Mouse (Mus musculus): ENCODE measurements around the gene C130050O18Rik. TPM values are rescaled to one million over a fixed set of nuclear protein-coding genes. Genes with fewer than 3 reads are reported as not detected.

The C130050O18Rik gene
- polyA plus RNA-seq, 2 experiments, result 0.93 to 1.3 TPM

GRCm38 (mm10) chr5:139410056-139410455 lies 5.0 kb downstream of the C130050O18Rik start:
- H3K9ac ChIP-seq (replicated peaks), result no peak overlapping the region
- H3K9me3 ChIP-seq (ENCODE audit: control insufficient read depth, low read length), result no peaks in the 10 kb centered on the region
- peaks cover 4 to 9% of the 10 kb centered on the region in 2 experiments; a peak in 3 of 4 replicates for H3K4me1 ChIP-seq (replicated peaks; ENCODE audit: control insufficient read depth in 2 of 2, insufficient read depth in 2 of 2, low read length in 1 of 2)
- DNase-seq (ENCODE audit: low read depth in 3 of 3, low spot score in 3 of 3), result no peak
- H3K27ac ChIP-seq, result no peak overlapping the region
- no peak for ATAC-seq (ENCODE audit: insufficient read depth)
- WGBS (ENCODE audit: insufficient replicate concordance), result 73% methylated on average over 4 of the region's 4 CpGs
- no peak for TF ChIP-seq EP300 (IDR thresholded peaks at IDR 0.05; ENCODE audit: low read depth)
- TF ChIP-seq CTCF (IDR thresholded peaks at IDR 0.05; ENCODE audit: low read depth), result no peak
- H3K27me3 ChIP-seq (ENCODE audit: control insufficient read depth, insufficient read depth, low read length), result no peaks in the 10 kb centered on the region
- no peak overlapping the region for H3K4me2 ChIP-seq (ENCODE audit: low read depth)
- H3K36me3 ChIP-seq (replicated peaks; ENCODE audit: control insufficient read depth, insufficient read depth, low read depth), result no peaks in the 10 kb centered on the region
- H3K4me3 ChIP-seq (ENCODE audit: insufficient read depth in 1 of 2, low read depth in 2 of 2, low read length in 2 of 2), result no peak overlapping the region

DNA sequence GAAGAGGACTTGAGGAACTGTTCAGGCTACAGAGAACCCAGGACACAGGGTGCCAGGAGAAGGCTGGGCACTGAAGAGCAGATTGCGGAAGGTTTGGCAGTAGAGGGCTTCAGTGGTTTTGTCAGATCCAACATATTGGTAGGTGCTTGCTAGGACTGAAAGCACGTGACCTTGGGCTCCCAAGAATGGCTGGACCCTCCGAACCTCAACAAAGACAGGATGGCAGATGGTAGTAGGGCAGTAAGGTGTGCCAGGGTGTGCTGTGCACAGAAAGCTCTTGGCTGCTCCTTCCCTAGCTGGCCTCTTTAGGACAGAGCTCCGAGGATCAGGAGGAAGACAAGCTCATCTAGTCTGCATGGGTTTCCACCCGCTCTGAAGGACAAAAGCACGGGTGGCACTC lies 6.0 kb downstream of the C130050O18Rik start:
- Histone ChIP-seq H3K27me3 (ENCODE audit: control insufficient read depth, insufficient read depth, low read length) (no peaks in the 10 kb centered on the region), H3K9me3 (ENCODE audit: control insufficient read depth, low read length) (no peaks in the 10 kb centered on the region), H3K36me3 (replicated peaks; ENCODE audit: control insufficient read depth, insufficient read depth, low read depth) (no peaks in the 10 kb centered on the region), H3K4me1 (replicated peaks; ENCODE audit: control insufficient read depth in 2 of 2, insufficient read depth in 2 of 2, low read length in 1 of 2) (no peaks in the 10 kb centered on the region; a peak in 1 of 4 replicates), H3K9ac (replicated peaks) (no peak overlapping the region), H3K27ac (no peak overlapping the region), H3K4me2 (ENCODE audit: low read depth) (no peak overlapping the region), H3K4me3 (ENCODE audit: insufficient read depth in 1 of 2, low read depth in 2 of 2, low read length in 2 of 2) (no peak overlapping the region)
- DNase-seq (ENCODE audit: low read depth in 3 of 3, low spot score in 3 of 3) (no peak), ATAC-seq (ENCODE audit: insufficient read depth) (no peak)
- no peak for TF ChIP-seq EP300 (IDR thresholded peaks at IDR 0.05; ENCODE audit: low read depth)
- TF ChIP-seq CTCF (IDR thresholded peaks at IDR 0.05; ENCODE audit: low read depth), result no peak
- WGBS (ENCODE audit: insufficient replicate concordance), result 76% methylated on average over 6 of the region's 6 CpGs

GRCm38 (mm10) chr5:139411665-139412314 lies 6.7 kb downstream of the C130050O18Rik start:
- DNase-seq (ENCODE audit: low read depth in 3 of 3, low spot score in 3 of 3) (no peak), ATAC-seq (ENCODE audit: insufficient read depth) (no peak)
- Histone ChIP-seq H3K9ac (replicated peaks) (no peak overlapping the region), H3K9me3 (ENCODE audit: control insufficient read depth, low read length) (no peaks in the 10 kb centered on the region), H3K27me3 (ENCODE audit: control insufficient read depth, insufficient read depth, low read length) (no peaks in the 10 kb centered on the region), H3K27ac (no peak overlapping the region), H3K4me2 (ENCODE audit: low read depth) (no peak overlapping the region), H3K4me1 (replicated peaks; ENCODE audit: control insufficient read depth in 2 of 2, insufficient read depth in 2 of 2, low read length in 1 of 2) (no peaks in the 10 kb centered on the region; a peak in 1 of 4 replicates), H3K36me3 (replicated peaks; ENCODE audit: control insufficient read depth, insufficient read depth, low read depth) (no peaks in the 10 kb centered on the region), H3K4me3 (ENCODE audit: insufficient read depth in 1 of 2, low read depth in 2 of 2, low read length in 2 of 2) (no peak overlapping the region)
- no peak for TF ChIP-seq CTCF (IDR thresholded peaks at IDR 0.05; ENCODE audit: low read depth)
- TF ChIP-seq EP300 (IDR thresholded peaks at IDR 0.05; ENCODE audit: low read depth), result no peak
- WGBS (ENCODE audit: insufficient replicate concordance), result 74% methylated on average over 15 of the region's 15 CpGs

GRCm38 (mm10) chr5:139413545-139413944 lies 8.5 kb downstream of the C130050O18Rik start:
- 75% methylated on average over 4 of the region's 4 CpGs for WGBS (ENCODE audit: insufficient replicate concordance)
- no peak overlapping the region for H3K9ac ChIP-seq (replicated peaks)
- no peak overlapping the region for H3K27ac ChIP-seq
- no peaks in the 10 kb centered on the region for H3K36me3 ChIP-seq (replicated peaks; ENCODE audit: control insufficient read depth, insufficient read depth, low read depth)
- TF ChIP-seq CTCF (IDR thresholded peaks at IDR 0.05; ENCODE audit: low read depth) (no peak), EP300 (IDR thresholded peaks at IDR 0.05; ENCODE audit: low read depth) (no peak)
- H3K4me1 ChIP-seq (replicated peaks; ENCODE audit: control insufficient read depth in 2 of 2, insufficient read depth in 2 of 2, low read length in 1 of 2), result no peaks in the 10 kb centered on the region; a peak in 1 of 4 replicates
- H3K4me2 ChIP-seq (ENCODE audit: low read depth), result no peak overlapping the region
- H3K4me3 ChIP-seq (ENCODE audit: insufficient read depth in 1 of 2, low read depth in 2 of 2, low read length in 2 of 2), result no peak overlapping the region
- ATAC-seq (ENCODE audit: insufficient read depth), result no peak
- DNase-seq (ENCODE audit: low read depth in 3 of 3, low spot score in 3 of 3), result no peak
- no peaks in the 10 kb centered on the region for H3K27me3 ChIP-seq (ENCODE audit: control insufficient read depth, insufficient read depth, low read length)
- H3K9me3 ChIP-seq (ENCODE audit: control insufficient read depth, low read length), result no peaks in the 10 kb centered on the region

DNA sequence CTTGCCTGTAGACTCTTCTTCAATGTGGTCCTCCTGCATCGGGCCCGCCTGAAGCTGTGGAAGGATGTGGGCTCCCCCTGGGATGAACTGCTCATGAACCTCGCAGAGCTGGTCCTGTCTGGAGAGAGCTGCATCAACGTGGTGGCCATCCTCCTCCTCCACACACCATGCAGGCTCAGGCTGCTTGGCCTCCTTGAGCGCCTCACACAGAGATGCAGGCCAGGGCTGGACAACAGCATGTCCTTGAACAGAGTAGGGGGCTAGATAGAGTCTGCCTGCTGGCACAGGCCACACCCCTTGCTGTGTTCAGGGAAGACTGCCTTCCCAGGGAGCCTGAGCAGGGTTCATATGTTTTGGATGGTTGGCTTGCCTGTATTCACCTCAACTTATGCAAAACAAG lies 9.9 kb downstream of the C130050O18Rik start:
- Histone ChIP-seq H3K9ac (replicated peaks) (no peak overlapping the region), H3K27me3 (ENCODE audit: control insufficient read depth, insufficient read depth, low read length) (no peaks in the 10 kb centered on the region), H3K4me1 (replicated peaks; ENCODE audit: control insufficient read depth in 2 of 2, insufficient read depth in 2 of 2, low read length in 1 of 2) (no peaks in the 10 kb centered on the region), H3K36me3 (replicated peaks; ENCODE audit: control insufficient read depth, insufficient read depth, low read depth) (no peaks in the 10 kb centered on the region), H3K4me3 (ENCODE audit: insufficient read depth in 1 of 2, low read depth in 2 of 2, low read length in 2 of 2) (no peak overlapping the region), H3K9me3 (ENCODE audit: control insufficient read depth, low read length) (no peaks in the 10 kb centered on the region), H3K4me2 (ENCODE audit: low read depth) (no peak overlapping the region), H3K27ac (no peak overlapping the region)
- WGBS (ENCODE audit: insufficient replicate concordance), result 75% methylated on average over 5 of the region's 5 CpGs
- DNase-seq (ENCODE audit: low read depth in 3 of 3, low spot score in 3 of 3) (no peak), ATAC-seq (ENCODE audit: insufficient read depth) (no peak)
- TF ChIP-seq CTCF (IDR thresholded peaks at IDR 0.05; ENCODE audit: low read depth) (no peak), EP300 (IDR thresholded peaks at IDR 0.05; ENCODE audit: low read depth) (no peak)

All from liver, embryonic 14.5 days (tissue).